Mouse (Mus musculus): ENCODE measurements at regions not wholly inside any gene's neighbourhood (a gene's known extent, or its start where the extent isn't known, plus 50 kb on each side); places are given as distances from the start of the nearest gene placed in this dataset.
"Not testable (repeated sequence)": the region's sequence is repeated elsewhere in the genome, so short reads cannot be mapped to it uniquely, and the experiment has no call there.

DNA sequence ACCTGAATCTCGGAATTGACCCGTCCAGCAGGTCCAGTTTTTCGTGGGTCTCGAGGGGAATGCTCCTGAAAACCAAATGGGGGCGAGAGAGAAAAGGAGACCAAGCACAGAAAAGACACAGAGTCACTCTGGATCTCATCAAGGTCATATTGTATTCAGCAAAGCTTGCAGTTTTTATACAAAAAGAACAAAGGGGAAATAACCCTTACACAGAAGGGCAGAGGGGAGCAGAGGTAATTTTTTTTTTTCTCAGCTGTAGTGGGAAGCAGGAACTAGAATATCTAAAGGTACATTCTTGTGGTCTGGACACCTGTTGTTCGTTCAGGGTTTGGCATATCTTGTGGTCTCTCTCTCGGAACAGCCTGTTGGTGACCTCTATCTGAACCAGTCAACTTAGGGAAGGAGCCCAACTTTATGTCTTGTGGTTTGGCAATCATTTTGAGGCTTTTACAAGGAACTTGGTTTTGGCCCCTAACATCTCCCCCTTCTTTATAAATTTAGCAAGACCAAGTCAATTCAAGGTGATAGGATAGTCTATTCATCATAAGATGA lies 1645.9 kb upstream of the Cdh9 start:
- DNase-seq (ENCODE audit: low read depth) = no peak

DNA sequence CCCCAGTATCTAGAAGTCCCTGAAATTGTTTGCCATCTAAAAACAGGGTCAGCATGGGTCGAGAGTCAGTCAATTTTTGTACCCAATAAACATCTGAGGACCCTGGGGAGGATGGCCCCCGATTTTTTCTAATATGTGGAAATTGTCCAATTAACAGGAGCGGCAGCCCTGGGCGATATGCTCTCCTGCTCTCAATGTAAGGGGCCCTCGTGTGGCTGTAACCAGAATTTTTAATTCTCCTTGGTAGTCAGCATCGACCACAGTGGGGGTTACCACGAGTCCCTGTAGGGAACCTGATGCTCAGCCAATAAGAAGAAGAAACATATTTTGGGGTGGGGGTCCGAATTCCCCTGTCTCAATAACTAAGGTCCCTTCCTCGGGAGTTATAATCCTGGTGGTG lies 1639.9 kb upstream of the Cdh9 start:
- not testable (repeated sequence) for DNase-seq (ENCODE audit: low read depth)

DNA sequence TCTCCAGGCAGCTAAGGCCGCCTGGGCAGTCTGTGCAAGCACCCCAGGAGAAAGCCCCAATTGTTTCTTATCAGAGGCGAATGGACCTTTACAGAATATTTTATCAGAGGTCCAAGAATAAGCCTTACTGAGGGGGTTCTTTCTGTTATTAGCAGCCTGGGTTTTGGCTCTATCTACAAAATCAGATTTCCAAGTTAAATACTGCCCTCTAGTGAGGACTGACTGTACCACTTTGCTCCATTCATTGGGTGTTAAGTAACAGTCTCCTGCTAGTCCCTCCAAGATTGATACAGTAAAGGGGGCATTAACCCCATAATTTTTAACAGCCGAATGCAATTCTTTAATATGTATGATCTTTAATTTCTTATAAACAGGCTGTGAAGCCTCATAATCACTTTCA lies 1638.8 kb upstream of the Cdh9 start:
- peak; percentile 62 for DNase-seq (ENCODE audit: low read depth)

DNA sequence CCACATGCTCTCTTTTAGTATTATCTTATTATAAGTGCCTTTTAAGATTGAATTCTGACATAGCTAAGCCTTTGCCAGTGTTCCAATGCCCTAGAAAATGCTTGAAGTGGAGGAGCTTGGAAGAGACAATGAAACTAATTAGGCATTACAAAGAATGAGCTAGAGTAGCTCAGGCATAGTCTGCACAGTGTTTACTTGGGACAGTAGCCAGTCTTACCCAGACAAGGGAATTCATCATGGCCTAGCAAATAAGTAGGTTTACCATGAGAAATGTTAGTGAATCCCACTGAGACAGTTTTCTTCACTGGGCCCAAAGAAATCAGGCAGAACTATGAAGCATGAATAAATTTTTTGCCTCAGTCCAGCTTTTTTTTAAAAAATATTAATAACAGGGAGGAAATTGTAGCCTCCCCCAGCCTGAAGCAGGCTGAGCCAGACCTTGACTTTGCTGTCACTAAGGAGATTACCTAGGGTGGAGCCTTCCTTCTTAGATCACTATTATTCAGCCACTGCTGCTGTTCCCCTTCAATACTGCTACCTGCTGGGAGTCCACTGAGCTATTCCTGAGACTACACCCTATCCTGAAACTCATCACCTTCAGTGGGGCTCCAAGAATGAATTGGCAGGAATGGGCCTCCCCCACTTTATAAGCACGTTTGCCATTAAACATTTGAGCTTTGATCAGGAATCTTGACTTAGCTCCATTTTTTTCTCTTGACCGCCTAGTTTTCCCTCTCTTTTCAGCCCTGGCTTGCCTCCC lies 1636.8 kb upstream of the Cdh9 start:
- no peak for DNase-seq (ENCODE audit: low read depth)

DNA sequence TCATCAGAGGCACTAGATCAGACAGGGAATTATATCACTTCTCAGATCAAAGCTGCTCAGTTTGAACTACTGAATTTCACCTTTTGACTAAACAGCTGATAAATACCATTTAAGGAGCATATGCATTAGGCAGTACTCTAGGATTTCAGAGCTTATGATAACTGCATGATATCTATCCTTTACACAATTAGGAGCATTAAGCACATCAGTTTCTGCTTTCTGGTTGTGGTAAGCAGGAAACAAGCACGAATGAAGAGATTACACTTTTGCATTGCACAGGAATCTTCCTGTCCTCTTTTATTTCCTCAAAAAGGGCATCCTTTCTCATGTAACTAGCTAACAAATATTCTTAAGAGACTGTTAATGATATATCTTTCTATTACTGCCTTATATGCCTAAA lies 1631.2 kb upstream of the Cdh9 start:
- no peak for DNase-seq (ENCODE audit: low read depth)

DNA sequence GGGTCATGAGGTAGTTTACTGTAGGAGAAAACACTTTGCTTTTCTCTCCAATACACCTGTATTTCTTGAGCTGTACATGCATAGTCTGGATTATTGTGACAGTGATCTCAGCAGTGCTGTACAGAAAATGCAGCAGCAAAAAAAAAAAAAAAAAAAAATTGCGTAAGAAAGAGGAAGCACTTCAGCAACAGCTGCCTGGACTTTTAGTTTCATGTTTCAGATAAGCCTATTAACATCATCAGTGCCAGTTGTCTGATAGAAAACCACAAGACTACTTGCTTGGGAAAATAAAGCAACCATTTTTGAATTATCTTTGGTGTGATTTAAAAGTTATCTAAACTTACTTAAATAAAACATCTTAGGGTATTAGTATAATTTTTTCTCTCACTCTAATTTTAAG lies 1626.4 kb upstream of the Cdh9 start:
- DNase-seq (ENCODE audit: low read depth) = no peak

DNA sequence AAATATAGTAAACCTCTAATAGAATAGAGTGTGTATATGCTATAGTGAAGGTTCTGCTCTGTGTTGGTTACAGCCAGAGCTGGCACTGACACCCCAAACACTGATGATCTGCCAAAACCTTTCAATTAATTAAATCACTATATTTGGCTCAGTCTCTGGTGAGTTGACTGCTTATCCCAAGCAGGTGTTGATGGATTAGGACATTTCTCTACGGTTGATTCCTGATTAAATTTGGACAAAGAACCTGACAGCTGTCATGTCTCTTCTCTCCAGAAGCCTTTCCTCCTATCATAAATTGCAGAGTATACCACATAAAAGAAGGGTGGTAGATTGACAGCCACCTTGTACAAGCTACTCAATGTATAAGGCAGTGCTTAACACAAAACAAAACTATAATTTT lies 1608.4 kb upstream of the Cdh9 start:
- DNase-seq (ENCODE audit: low read depth) = no peak

DNA sequence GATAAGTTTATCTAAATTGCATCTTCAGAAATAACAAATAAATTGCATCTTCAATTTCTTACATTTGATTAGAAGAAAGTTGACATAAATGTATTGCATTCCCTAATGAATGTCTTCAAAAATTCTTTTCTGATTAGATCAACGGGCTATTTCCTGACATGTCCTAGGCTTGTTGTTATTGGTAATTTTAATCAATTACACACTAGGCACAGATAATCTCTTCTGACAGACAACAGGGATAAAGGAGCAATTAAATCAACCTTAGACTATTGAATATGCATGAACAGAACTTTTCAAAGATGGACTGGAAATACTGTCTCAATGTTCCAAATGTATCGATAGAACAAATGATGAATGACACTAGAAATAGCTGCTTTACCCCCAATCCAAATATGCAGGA lies 1579.8 kb upstream of the Cdh9 start:
- no peak for DNase-seq (ENCODE audit: low read depth)

DNA sequence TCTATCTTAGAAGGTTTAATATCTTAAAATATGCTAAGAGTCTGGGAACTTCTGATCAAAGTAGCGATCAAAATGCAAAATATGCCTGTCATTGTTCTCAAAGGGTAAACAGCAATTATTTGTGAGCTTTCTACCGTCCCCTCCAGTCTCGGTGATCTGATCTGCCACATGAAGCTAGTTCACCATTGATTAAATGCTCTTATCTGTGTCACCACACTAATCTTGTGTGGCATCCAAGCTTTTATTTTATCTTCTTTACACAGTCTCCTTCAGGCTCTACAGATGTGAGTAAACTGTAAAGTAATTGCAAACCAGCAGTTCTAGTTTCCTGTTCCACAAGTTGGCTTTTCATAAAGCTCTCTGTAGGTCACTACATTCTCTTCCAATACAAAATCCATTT lies 1573.1 kb upstream of the Cdh9 start:
- no peak for DNase-seq (ENCODE audit: low read depth)

DNA sequence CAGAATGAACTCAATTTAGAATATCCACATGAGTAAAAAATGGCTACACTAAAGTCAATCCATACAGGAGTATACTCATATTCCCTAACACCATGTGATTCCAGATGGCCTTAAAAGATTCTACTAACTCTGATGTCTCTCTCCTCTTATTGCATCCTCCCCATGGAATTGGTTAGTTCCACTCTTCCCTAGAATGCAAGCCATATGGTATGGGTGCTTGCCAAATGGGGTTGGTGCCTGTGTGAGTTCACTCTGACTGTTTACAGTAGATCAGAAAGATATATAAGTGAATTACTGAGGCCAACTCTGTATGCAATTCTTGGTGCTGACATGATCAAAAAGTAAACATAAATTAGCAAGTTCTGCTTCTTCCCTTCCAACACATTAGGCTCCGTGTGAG lies 1558.2 kb upstream of the Cdh9 start:
- DNase-seq (ENCODE audit: low read depth) = no peak

DNA sequence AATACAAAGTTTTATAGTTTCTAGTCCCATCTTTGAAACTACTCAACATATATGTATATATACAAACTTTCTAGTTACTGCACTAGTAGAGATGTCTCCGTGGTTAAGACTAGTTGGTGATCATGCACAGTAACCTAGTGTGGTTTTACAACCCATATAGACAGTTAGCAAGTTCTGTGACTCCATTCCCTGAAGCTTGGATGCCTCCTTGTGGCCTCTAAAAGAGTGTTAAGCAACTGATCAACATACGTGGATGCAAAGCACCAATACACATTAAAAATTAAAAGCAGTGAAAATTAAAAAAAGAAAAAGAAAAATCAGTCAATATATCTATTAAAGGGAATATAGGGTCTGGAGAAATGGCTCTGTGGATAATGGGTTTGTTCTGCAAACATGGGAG lies 1508.3 kb upstream of the Cdh9 start:
- no peak for DNase-seq (ENCODE audit: low read depth)

DNA sequence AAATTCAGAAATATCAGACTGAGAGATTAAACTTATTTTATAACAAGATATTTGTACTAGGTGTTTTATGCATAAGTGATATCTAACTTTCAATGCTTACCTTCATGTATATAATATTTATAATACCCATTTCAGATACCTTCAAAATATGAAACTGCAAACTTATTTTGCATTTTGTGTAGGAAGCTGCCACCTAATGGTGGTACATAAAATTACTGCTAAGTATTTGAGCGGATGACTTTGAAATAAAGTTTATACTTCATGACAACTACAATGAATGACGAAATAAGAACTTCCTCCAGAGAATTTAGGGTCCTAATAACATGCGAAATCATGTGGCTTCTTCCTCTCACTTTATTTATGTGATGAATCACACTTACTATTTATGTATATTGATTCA lies 1498.6 kb upstream of the Cdh9 start:
- DNase-seq (ENCODE audit: low read depth) = no peak

DNA sequence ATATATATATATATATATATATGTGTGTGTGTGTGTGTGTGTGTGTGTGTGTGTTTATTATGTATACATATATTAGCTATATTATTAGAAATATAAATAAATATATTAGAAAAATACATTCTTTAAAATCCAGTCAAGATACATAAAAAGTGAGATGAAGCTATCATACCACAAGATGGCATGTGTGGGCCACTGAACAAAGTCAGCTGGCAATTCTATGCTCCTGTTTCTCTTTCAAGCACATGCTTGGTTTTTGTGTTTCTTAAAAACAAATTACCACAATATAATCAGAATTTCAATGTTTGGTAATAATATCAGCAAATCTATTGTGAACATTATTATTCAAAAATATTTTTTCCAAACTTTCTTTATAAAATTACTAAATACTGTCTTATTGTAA lies 1490.2 kb upstream of the Cdh9 start:
- peak; percentile 20 for DNase-seq (ENCODE audit: low read depth)
